Mouse (Mus musculus): ENCODE measurements around the gene Tcp11. TPM values are rescaled to one million over a fixed set of nuclear protein-coding genes. Genes with fewer than 3 reads are reported as not detected.

Gene Tcp11
- polyA plus RNA-seq (2012; rRNA removed), result 2.7 and 3.3 TPM in 2 replicates

GRCm38 (mm10) chr17:28080045-28080816 lies at the start of gene Tcp11:
Gene Tcp11, minus strand, starts transcription at chr17:28080639.

Other genes starting within 250 kb of the Tcp11 start
- 145 and 156 TPM in 2 replicates for gene Snrpc, start 242.5 kb downstream of the Tcp11 start, polyA plus RNA-seq (2012; rRNA removed)
- gene Uhrf1bp1, start 224.2 kb downstream of the Tcp11 start, polyA plus RNA-seq (2012; rRNA removed), result 12.8 and 13.1 TPM in 2 replicates
- gene Anks1, start 171.3 kb downstream of the Tcp11 start, polyA plus RNA-seq (2012; rRNA removed), result 41.8 and 42.5 TPM in 2 replicates
- gene Taf11, start 170.8 kb downstream of the Tcp11 start, polyA plus RNA-seq (2012; rRNA removed), result 42.6 and 47.0 TPM in 2 replicates
- gene Scube3, start 61.5 kb upstream of the Tcp11 start, polyA plus RNA-seq (2012; rRNA removed), result 14.5 and 16.3 TPM in 2 replicates
- gene Zfp523, start 96.5 kb upstream of the Tcp11 start, polyA plus RNA-seq (2012; rRNA removed), result 74.3 and 80.9 TPM in 2 replicates
- gene Def6, start 127.1 kb upstream of the Tcp11 start, polyA plus RNA-seq (2012; rRNA removed), result 7.9 and 8.6 TPM in 2 replicates
- gene Ppard, start 152.1 kb upstream of the Tcp11 start, polyA plus RNA-seq (2012; rRNA removed), result 9.8 and 11.1 TPM in 2 replicates
- 12.8 and 16.0 TPM in 2 replicates for gene Fance, start 232.9 kb upstream of the Tcp11 start, polyA plus RNA-seq (2012; rRNA removed)
- 1,647 and 1,951 TPM in 2 replicates for gene Rpl10a, start 247.8 kb upstream of the Tcp11 start, polyA plus RNA-seq (2012; rRNA removed)